Mouse (Mus musculus) liver, embryonic 15.5 days (tissue): ENCODE data around the gene Arap1. TPM values are rescaled to one million over a fixed set of nuclear protein-coding genes. Genes with fewer than 3 reads are reported as not detected.

Experiments used
- ATAC-seq: fragments of 200-750 bp; cut with Nextera tagmentation; 2 replicates; pipeline ENCODE4 v1.8.0; 2017; ENCODE audit warnings: moderate number of reproducible peaks, mild to moderate bottlenecking, moderate library complexity; ENCODE audit not compliant: insufficient read depth
- H3K27ac ChIP-seq: fragments of 300-500 bp; sonication (generic); replicated peaks from 2 replicates; pipeline ENCODE4 v1.5.1; 2015; ENCODE audit warnings: mild to moderate bottlenecking, inconsistent platforms
- H3K27me3 ChIP-seq: fragments of 300-500 bp; sonication (generic); 2 replicates; pipeline ENCODE4 v1.6.1; 2015; ENCODE audit warnings: mild to moderate bottlenecking, inconsistent platforms
- H3K36me3 ChIP-seq: fragments of 300-500 bp; sonication (generic); replicated peaks from 2 replicates; pipeline ENCODE4 v1.6.1; 2015; ENCODE audit warnings: moderate library complexity, mild to moderate bottlenecking, inconsistent platforms
- H3K4me1 ChIP-seq: fragments of 300-500 bp; sonication (generic); replicated peaks from 2 replicates; pipeline ENCODE4 v1.6.1; 2015; ENCODE audit warnings: inconsistent platforms
- H3K4me2 ChIP-seq: fragments of 300-500 bp; sonication (generic); 2 replicates; pipeline ENCODE4 v1.6.1; 2015; ENCODE audit warnings: moderate library complexity, mild to moderate bottlenecking, inconsistent platforms
- H3K4me3 ChIP-seq: fragments of 300-500 bp; sonication (generic); replicated peaks from 2 replicates; pipeline ENCODE4 v1.5.1; 2015; ENCODE audit warnings: mild to moderate bottlenecking, inconsistent platforms
- H3K9ac ChIP-seq: fragments of 300-500 bp; sonication (generic); 2 replicates; pipeline ENCODE4 v1.6.1; 2015; ENCODE audit warnings: moderate library complexity, mild to moderate bottlenecking, inconsistent platforms
- H3K9me3 ChIP-seq: fragments of 300-500 bp; sonication (generic); replicated peaks from 2 replicates; pipeline ENCODE4 v1.6.1; 2016; ENCODE audit warnings: inconsistent platforms
- WGBS: fragments of 180-500 bp; shearing (Covaris S2); methylation state at CpG from one replicate; pipeline ENCODE4 v1.1.7; 2015; ENCODE audit warnings: mixed read lengths; ENCODE audit not compliant: insufficient replicate concordance; 5-methylcytosine and 5-hydroxymethylcytosine counted together
- polyA plus RNA-seq: library from polyadenylated mRNA; unstranded; fragments of >200 nt; fragmentation: Nextera tagmentation; extraction: Ambion mirVana; gene quantifications from 2 replicates; pipeline ENCODE4 v1.2.1, GENCODE M21; 2015

Arap1 gene
- polyA plus RNA-seq, 1 experiment from 2014 or later: 14.5 TPM

DNA sequence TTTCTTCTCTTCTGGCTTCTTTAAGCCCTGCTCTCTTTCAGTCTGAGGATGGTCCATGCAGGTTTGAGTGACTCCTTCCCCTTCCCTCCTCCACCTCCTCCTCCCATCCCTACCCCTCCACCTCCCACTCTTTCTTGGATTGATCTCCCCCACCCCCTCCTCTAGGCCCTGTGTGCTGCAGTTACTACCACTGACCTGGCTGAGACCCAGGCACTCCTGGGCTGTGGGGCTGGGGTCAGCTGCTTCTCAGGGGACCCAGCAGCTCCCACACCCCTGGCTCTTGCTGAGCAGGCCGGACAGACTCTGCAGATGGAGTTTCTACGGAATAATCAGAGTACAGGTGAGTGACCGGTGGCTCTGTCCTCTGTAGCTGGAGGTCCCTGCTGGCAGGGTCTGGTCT is 46.7 kb downstream of the Arap1 start:
- no peak for ATAC-seq

DNA sequence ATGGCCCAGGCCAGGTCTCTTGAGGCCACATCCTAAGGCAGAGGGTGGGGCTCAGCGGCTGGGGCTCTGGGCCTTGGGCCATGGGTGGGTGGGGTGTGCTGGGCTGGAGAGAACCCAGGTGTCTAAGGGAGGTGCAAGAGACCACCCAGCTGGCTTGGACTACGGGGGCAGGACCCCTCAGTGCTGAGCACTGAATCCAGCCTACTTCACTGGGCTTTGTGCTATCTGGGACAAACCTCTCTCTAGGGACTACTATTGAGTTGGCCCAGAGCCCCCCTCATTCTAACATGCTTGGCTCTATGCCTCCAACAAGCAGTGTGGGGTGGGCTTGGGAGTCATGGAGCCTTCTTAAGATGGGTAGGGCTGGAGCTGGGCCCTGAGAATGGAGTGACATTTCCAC is 47.6 kb downstream of the Arap1 start:
- no peaks in the 10 kb centered on the region for H3K4me1 ChIP-seq
- no peaks in the 10 kb centered on the region for H3K9me3 ChIP-seq
- H3K4me3 ChIP-seq: no peak overlapping the region
- H3K27ac ChIP-seq: no peak overlapping the region
- 66% methylated on average over 2 of the region's 2 CpGs for WGBS
- peaks cover 57% of the 10 kb centered on the region for H3K36me3 ChIP-seq
- no peaks in the 10 kb centered on the region for H3K27me3 ChIP-seq
- no peak overlapping the region for H3K9ac ChIP-seq
- H3K4me2 ChIP-seq: no peak overlapping the region
- ATAC-seq: no peak

More for the DNA sequence above, 46.7 kb downstream of the Arap1 start:
- no peaks in the 10 kb centered on the region for H3K27me3 ChIP-seq
- no peaks in the 10 kb centered on the region for H3K9me3 ChIP-seq
- H3K4me2 ChIP-seq: no peak overlapping the region
- H3K4me1 ChIP-seq: no peaks in the 10 kb centered on the region
- no peak overlapping the region for H3K4me3 ChIP-seq
- no peak overlapping the region for H3K27ac ChIP-seq
- H3K9ac ChIP-seq: no peak overlapping the region
- peaks cover 55% of the 10 kb centered on the region for H3K36me3 ChIP-seq
- WGBS: 77% methylated on average over 3 of the region's 3 CpGs

DNA sequence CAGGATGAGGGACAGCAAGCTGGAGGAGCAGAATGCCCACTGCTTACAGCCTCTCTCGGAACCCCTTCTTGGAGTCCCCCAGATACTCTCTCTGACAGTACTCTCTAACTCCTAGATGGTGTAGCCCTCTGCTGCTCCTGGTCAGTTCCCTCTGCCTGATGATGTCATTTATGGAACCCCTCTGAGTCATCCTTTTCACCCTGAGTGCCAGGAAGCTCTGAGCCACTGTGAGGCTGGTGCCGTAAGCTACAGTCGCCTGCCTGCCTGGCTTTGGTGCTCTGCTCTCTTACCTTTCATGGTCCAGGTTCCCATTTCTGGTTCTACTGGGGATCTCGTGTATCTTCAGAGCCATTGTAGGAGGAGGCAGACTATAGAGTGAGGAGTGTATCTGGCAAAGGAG is 49.3 kb downstream of the Arap1 start:
- Histone ChIP-seq H3K9me3 (no peaks in the 10 kb centered on the region), H3K27ac (no peak overlapping the region), H3K4me1 (no peaks in the 10 kb centered on the region), H3K9ac (no peak overlapping the region), H3K36me3 (peaks cover 63% of the 10 kb centered on the region), H3K4me3 (no peak overlapping the region), H3K4me2 (no peak overlapping the region), H3K27me3 (no peaks in the 10 kb centered on the region)
- ATAC-seq: no peak
- 81% methylated on average over 4 of the region's 4 CpGs for WGBS

DNA sequence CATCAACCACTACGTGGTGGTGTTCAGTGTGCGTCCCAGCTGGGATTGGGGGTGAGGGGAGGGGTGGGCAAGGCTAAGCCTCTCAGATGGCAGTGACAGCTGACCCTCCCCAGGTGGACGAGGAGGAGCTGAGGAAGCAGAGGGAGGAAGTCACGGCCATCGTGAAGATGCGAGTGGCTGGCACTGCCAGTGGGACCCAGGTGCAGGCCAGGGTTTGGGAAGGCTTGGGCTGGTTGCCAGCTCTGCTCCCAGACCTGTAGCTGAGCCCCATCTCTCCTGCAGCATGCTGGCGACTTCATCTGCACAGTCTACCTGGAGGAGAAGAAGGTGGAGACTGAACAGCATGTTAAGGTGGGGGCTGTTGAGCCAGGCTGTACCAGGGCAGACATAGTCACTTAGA is 53.6 kb downstream of the Arap1 start:
- Histone ChIP-seq H3K9ac (no peak overlapping the region), H3K4me1 (no peaks in the 10 kb centered on the region), H3K4me2 (no peak overlapping the region), H3K27ac (no peak overlapping the region), H3K4me3 (no peak overlapping the region), H3K27me3 (no peaks in the 10 kb centered on the region), H3K9me3 (no peaks in the 10 kb centered on the region), H3K36me3 (peaks cover 86% of the 10 kb centered on the region)
- 79% methylated on average over 7 of the region's 7 CpGs for WGBS
- no peak for ATAC-seq

DNA sequence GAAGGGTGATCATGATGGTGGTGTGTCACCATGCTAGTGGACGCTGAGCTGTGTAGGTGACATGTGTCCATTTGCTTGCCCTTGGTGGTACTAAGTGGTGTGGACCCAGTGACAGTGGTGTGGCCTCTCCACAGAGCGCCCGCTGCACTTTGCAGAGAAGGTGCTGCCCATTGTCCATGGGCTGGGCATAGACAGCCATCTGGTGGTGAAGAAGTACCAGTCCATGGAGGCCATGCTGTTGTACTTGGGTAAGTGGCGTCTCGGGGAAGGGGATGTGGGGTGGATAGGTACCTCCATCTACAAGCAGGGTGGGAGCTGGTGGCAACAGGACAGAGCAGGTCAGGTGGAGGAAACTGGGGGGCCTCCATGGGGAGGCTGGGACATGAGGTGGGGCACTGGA is 56.0 kb downstream of the Arap1 start:
- Histone ChIP-seq H3K27me3 (no peaks in the 10 kb centered on the region), H3K4me2 (no peak overlapping the region), H3K4me1 (no peaks in the 10 kb centered on the region), H3K36me3 (peaks cover 76% of the 10 kb centered on the region), H3K4me3 (no peak overlapping the region), H3K27ac (no peak overlapping the region), H3K9me3 (no peaks in the 10 kb centered on the region), H3K9ac (no peak overlapping the region)
- ATAC-seq: no peak
- 79% methylated on average over 5 of the region's 5 CpGs for WGBS

DNA sequence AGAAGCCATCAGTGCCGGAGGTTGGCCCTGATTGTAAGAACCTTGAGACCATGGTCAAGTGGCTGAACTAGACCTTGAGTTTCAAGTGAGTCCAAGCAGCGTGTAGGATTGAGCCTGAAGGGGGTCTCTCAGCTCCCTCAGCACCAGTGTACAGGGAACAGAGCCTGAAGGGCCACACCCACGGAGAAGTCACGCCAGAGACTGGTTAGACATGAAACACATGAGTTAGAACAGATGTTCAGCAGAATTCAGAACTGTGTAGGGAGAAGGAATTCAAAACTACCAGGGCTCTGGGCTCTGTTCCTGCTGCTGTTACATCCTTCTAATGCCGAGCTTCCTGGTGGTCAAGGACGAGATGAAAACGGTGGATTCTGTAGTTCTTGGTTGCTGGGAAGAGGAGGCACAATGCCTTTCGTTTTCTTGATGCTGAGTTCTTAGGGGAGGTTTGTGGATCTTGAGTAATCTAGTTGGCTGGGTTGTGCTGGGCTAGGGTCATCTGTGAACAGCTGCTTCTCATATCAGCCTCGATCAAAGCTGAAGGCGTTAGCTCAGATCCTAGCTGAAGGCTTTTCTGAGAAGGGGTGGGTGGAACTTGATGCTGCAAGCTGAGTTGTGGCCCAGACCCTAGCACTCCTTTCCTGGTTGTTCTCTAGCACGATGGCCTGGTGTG is 62.5 kb downstream of the Arap1 start, which contains the start of gene Gm45837:
Gene Gm45837, plus strand, starts transcription at position 620 of the 670 bp plus-strand sequence.
- H3K36me3 ChIP-seq: peaks cover 34% of the 10 kb centered on the region

DNA sequence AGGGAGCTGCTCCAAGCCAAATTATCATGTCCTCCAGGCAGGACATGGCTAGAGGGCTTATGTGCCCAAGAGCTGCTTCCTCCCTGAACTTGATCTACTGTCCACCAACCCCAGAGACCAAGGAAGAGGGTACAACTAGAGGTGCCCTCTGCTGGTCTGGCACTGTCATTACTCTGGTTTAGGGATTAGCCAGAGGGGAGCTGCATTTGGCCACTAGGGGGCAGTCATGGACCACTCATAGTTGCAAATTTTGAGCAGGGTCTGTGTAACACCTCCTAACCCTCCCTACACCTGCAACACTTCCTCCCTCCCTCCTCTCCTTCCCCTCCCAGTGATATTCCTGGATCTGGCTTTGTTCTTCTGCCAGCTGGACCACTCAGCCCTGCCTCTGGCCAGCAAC is 64.9 kb downstream of the Arap1 start:
- H3K9ac ChIP-seq: no peak overlapping the region
- H3K4me2 ChIP-seq: no peak overlapping the region
- H3K36me3 ChIP-seq: peaks cover 25% of the 10 kb centered on the region
- H3K4me3 ChIP-seq: no peak overlapping the region
- H3K27ac ChIP-seq: no peak overlapping the region
- no peaks in the 10 kb centered on the region for H3K9me3 ChIP-seq
- H3K27me3 ChIP-seq: peaks cover 12% of the 10 kb centered on the region; the same call in 1 of the 2 replicates
- H3K4me1 ChIP-seq: peaks cover 24% of the 10 kb centered on the region
- ATAC-seq: peak; percentile 14; the same call in 1 of the 2 replicates

More for the DNA sequence above, 62.5 kb downstream of the Arap1 start, which contains the start of gene Gm45837:
- Histone ChIP-seq H3K27ac (no peak within 1 kb of the TSS), H3K4me3 (no peak within 1 kb of the TSS), H3K4me1 (peaks cover 18% of the 10 kb centered on the region), H3K9ac (no peak within 1 kb of the TSS), H3K4me2 (no peak within 1 kb of the TSS), H3K9me3 (no peaks in the 10 kb centered on the region), H3K27me3 (no peaks in the 10 kb centered on the region)
- ATAC-seq: no peak
- 59% methylated on average over 11 of the region's 11 CpGs for WGBS

DNA sequence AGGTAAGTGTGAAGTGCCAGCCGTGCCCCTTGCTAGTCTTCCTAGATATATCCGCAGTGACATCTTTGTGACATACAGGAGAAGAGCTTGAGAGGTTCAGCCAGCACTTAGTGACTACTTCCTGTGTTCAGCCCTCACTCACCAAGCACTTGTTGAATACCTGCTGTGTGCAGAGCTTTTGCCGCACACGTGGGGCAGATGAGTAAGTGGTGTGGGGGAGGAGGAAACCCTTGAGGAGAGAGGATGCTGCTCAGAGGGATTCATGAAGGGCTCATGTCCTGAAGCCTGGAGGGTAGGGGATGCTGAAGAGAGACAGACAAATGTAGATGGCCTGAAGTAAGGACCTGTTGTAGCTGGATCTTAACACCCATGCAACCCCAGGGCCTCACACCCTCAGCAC is 66.3 kb downstream of the Arap1 start:
- Histone ChIP-seq H3K4me3 (no peak overlapping the region), H3K4me2 (no peak overlapping the region), H3K9ac (no peak overlapping the region), H3K27ac (no peak overlapping the region), H3K4me1 (peaks cover 24% of the 10 kb centered on the region), H3K9me3 (no peaks in the 10 kb centered on the region), H3K27me3 (peaks cover 22% of the 10 kb centered on the region), H3K36me3 (peaks cover 11% of the 10 kb centered on the region; the same call in 1 of the 2 replicates)
- 60% methylated on average over 4 of the region's 4 CpGs for WGBS
- ATAC-seq: no peak

DNA sequence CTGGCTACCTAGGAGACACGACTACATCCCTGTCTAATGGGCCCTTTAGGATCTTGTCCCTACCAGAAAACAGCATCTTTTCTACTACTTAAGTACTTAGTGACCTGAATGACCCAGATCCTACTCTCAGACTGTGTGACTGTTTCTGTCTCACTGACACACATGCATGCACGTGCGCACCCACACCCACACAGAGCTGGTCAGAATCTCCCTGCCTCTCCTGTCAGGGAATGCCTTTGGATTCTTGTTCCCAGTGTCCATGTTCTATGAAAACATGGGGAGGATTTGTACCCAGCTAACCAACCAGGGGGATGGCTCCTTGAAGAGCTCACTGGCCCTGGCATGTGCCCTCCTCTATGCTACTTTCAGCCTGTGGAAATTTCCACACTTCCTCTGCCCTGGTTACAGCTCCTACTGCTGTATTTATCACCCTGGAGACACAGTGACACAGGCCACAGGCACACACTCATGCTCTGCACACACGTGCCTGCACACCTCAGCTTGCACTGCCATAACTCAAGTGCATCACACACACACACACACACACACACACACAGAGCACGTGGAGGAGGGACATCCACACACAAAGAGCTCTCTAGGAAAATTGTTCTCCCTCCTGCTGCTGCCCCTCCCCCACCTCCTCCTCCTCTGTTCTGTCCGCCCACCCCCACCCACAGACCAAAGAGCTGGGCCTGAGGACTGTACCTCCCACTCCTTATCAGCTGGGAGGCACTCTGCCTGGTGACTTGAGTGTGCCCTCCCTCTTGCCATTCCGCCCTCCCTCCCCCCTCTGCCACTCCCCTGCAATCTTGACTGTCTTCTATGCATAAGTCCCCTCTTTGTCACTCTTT is 67.0 kb downstream of the Arap1 start:
- no peak overlapping the region for H3K9ac ChIP-seq

DNA sequence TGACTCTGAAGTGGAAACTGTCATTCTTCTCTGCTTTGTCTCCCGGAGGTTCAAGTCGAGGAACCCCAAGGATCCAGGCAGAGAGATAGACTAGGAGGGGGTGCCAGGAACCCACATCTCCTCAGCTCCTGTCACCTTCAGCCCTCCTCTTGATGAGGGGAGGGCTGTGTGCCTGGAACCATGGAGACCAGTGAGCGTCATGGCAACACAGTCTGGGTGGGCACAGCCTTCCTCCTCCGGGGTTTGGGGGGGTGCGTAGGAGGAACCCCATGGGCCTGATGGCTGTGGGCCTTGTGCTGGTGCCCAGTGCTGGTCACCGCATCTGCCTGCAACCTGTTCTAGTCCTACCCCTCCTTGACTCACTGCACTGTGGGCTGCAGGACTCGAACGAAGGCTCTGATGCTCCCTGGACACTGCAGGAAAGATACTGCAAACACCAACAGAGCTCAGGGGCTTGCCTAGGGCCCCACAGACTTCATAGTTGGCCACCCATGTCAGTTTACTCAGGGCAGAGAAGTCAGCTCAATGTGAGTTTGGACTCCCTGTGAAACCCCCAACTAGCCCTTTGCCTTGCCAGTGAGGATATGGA is 67.7 kb downstream of the Arap1 start:
- Histone ChIP-seq H3K36me3 (peaks cover 2% of the 10 kb centered on the region; the same call in 1 of the 2 replicates), H3K9ac (no peak overlapping the region), H3K4me3 (no peak overlapping the region), H3K4me1 (peaks cover 27% of the 10 kb centered on the region), H3K27me3 (peaks cover 34% of the 10 kb centered on the region), H3K9me3 (no peaks in the 10 kb centered on the region), H3K27ac (no peak overlapping the region), H3K4me2 (no peak overlapping the region)
- 41% methylated on average over 8 of the region's 8 CpGs for WGBS
- ATAC-seq: no peak

More for the DNA sequence above, 67.0 kb downstream of the Arap1 start:
- peaks cover 27% of the 10 kb centered on the region for H3K4me1 ChIP-seq
- H3K27ac ChIP-seq: no peak overlapping the region
- H3K4me3 ChIP-seq: no peak overlapping the region
- ATAC-seq: peak; percentile 64
- no peaks in the 10 kb centered on the region for H3K9me3 ChIP-seq
- peak overlapping the region; percentile 3; the same call in 1 of the 2 replicates for H3K4me2 ChIP-seq
- peaks cover 29% of the 10 kb centered on the region for H3K27me3 ChIP-seq
- 31% methylated on average over 7 of the region's 7 CpGs for WGBS
- H3K36me3 ChIP-seq: peaks cover 8% of the 10 kb centered on the region; the same call in 1 of the 2 replicates

DNA sequence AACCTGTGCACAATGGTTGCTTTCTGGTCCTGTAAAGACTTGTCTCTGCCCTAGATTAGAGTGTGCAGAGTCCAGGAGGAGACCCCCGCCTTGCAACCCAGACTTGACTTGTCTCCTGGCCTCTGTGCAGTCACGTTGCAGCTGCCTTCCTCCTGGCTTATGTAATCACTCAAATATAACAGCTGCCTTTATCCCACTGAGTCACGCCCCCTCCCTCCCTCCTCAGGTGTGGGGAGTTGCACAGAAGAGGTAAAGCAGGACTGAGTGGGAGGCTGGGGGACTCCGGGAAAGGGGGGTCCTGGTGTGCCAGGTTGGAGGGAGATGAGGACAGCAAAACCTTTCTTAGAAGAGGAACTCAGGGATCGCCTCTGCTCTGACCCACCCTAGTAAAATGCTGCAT is 68.5 kb downstream of the Arap1 start:
- H3K4me1 ChIP-seq: peaks cover 32% of the 10 kb centered on the region
- H3K4me3 ChIP-seq: no peak overlapping the region
- H3K27me3 ChIP-seq: peaks cover 34% of the 10 kb centered on the region
- H3K9ac ChIP-seq: no peak overlapping the region
- H3K4me2 ChIP-seq: no peak overlapping the region
- no peaks in the 10 kb centered on the region for H3K36me3 ChIP-seq
- no peak for ATAC-seq
- H3K9me3 ChIP-seq: no peaks in the 10 kb centered on the region
- WGBS: 44% methylated on average over 5 of the region's 5 CpGs
- H3K27ac ChIP-seq: no peak overlapping the region
